Mouse (Mus musculus): ENCODE measurements around the gene Ptprn2. TPM values are rescaled to one million over a fixed set of nuclear protein-coding genes. Genes with fewer than 3 reads are reported as not detected.

The Ptprn2 gene
- polyA plus RNA-seq, 1 experiment from 2014 or later = 24.7 TPM

DNA sequence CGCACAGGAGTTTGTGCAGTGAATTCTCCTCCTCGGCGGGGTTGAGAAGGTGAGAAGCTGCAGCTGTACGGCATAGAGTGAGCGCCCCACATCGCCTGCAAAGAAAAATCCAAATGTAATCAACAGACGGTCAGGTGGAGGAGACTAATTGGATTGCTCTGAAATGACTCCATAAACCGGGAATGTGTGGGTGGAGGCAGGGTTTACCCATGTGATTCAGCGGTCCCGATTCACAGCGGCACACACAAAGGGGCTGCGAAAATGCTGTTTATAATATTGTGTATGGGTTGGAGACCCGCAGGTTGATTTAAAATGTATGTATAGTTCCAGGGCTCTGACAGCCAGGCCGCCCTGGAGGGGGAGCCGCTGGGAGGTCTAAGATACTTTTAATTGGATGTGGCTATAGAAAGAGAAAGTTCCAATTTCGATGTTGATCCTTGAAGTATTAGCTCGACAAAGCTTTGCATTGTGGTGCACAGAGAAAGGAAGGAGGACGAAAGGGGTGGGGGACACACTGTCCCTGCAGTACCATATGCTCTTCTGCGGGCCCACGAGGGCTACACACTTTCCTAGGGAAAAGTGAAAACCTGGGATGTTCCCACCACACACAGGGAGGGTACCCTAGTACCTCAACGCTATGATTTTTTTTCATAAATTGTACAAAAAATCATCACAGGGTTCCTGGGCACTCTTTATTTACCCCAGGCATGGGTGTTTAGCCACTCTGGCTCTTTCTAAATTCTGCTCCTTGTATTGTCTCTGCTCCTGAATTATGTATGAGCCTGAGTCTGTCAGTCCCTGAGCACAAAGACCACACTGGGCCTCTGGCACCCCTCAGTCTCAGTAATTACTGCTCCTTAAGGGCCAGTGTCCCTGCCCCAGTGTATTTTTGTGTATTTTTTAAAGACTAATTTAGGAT is 568.6 kb downstream of the Ptprn2 start:
- H3K9me3 ChIP-seq (ENCODE audit: control insufficient read depth, low read length) = no peaks in the 10 kb centered on the region
- H3K4me2 ChIP-seq (ENCODE audit: low read depth, low read length) = peak overlapping the region; percentile 35; the same call in 1 of the 2 replicates
- ATAC-seq (ENCODE audit: low read depth) = peak; percentile 75
- H3K36me3 ChIP-seq (ENCODE audit: control insufficient read depth, insufficient read depth, low read length) = no peaks in the 10 kb centered on the region
- H3K4me1 ChIP-seq (ENCODE audit: control insufficient read depth, insufficient read depth, low read length) = peaks cover 19% of the 10 kb centered on the region
- no peak overlapping the region for H3K4me3 ChIP-seq (ENCODE audit: low read depth, low read length)
- H3K27me3 ChIP-seq (ENCODE audit: control insufficient read depth, insufficient read depth, low read length) = no peaks in the 10 kb centered on the region
- WGBS = 12% methylated on average over 21 of the region's 21 CpGs
- H3K27ac ChIP-seq (ENCODE audit: low read depth, low read length) = peak overlapping the region; percentile 78
- peak overlapping the region; percentile 32; the same call in 1 of the 2 replicates for H3K9ac ChIP-seq (replicated peaks; ENCODE audit: low read depth, low read length)

DNA sequence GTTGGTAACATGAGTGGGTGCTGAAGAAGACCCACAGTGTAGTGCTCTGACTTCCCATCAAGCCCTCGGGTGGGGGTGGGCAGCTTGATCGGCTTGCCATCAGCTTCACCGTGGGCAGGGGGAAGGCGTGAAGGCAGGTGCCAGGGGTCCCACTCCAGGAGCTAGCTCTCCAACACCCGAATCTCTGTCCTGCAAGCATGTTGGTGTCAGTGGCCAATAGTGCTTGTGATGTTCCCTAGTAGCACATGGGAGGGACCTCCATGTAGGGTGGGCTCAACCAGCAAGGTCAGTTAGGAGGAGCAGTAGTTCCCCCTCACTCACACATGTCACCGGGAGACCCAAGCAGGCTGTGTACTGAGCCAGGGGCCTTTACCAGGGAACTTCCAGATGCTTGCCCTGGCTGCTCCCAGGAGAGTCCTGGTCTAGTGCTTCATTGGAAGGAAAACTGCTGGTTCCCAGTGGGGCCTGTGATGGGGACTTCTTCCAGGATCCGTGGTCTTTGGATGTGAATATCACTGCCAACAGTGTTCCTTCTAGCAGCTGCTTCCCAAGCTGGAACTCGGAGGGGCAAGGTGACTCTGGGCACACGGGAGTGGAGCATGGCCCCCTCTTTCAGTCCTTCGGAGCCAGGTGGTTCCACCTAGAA is 569.5 kb downstream of the Ptprn2 start:
- H3K27ac ChIP-seq (ENCODE audit: low read depth, low read length) = no peak overlapping the region
- 57% methylated on average over 10 of the region's 10 CpGs for WGBS

DNA sequence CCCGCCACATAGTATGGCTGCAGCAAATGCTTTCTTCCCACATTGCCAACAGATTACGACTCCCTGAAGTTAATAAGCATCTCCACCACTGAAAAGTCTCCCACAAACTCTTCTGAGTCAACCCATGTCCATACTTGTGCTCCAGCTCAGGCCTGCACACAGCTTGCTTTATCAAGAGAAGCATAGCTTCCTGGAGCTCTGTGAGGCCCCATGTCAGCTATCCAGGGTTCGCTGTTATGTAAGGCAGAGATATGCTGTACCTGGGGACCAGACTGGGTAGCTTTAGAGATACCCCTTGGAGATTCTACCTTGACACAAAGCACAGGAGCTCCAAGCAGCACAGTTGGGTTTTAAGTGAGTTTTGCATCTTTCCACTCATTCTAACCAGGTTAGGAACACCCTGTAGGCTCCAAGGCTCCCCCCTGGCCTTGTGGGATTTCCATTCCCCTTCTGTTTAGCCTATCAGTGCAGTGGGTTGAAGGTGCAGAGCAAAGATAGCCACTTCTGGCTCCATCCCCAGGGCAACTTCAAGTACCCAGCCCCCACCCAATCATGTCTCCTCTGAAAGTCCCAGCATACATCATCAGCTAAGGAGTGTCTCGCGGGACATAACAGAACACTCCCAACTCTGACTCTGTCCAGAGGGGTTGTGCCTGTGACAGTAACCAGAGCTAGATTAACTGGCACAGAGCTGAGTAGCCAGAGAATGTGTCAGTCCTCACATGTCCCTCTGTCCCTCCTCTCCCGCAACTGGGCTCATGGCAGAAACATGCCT is 572.9 kb downstream of the Ptprn2 start:
- Histone ChIP-seq H3K4me1 (ENCODE audit: control insufficient read depth, insufficient read depth, low read length) (peaks cover 13% of the 10 kb centered on the region), H3K27me3 (ENCODE audit: control insufficient read depth, insufficient read depth, low read length) (no peaks in the 10 kb centered on the region), H3K9me3 (ENCODE audit: control insufficient read depth, low read length) (no peaks in the 10 kb centered on the region), H3K36me3 (ENCODE audit: control insufficient read depth, insufficient read depth, low read length) (no peaks in the 10 kb centered on the region), H3K9ac (replicated peaks; ENCODE audit: low read depth, low read length) (no peak overlapping the region), H3K4me3 (ENCODE audit: low read depth, low read length) (no peak overlapping the region), H3K27ac (ENCODE audit: low read depth, low read length) (no peak overlapping the region), H3K4me2 (ENCODE audit: low read depth, low read length) (no peak overlapping the region)
- 87% methylated on average over 6 of the region's 6 CpGs for WGBS
- no peak for ATAC-seq (ENCODE audit: low read depth)

More for the DNA sequence above, 569.5 kb downstream of the Ptprn2 start:
- Histone ChIP-seq H3K36me3 (ENCODE audit: control insufficient read depth, insufficient read depth, low read length) (no peaks in the 10 kb centered on the region), H3K4me2 (ENCODE audit: low read depth, low read length) (no peak overlapping the region), H3K9ac (replicated peaks; ENCODE audit: low read depth, low read length) (no peak overlapping the region), H3K4me3 (ENCODE audit: low read depth, low read length) (no peak overlapping the region), H3K9me3 (ENCODE audit: control insufficient read depth, low read length) (no peaks in the 10 kb centered on the region), H3K4me1 (ENCODE audit: control insufficient read depth, insufficient read depth, low read length) (peaks cover 19% of the 10 kb centered on the region), H3K27me3 (ENCODE audit: control insufficient read depth, insufficient read depth, low read length) (no peaks in the 10 kb centered on the region)
- no peak for ATAC-seq (ENCODE audit: low read depth)

DNA sequence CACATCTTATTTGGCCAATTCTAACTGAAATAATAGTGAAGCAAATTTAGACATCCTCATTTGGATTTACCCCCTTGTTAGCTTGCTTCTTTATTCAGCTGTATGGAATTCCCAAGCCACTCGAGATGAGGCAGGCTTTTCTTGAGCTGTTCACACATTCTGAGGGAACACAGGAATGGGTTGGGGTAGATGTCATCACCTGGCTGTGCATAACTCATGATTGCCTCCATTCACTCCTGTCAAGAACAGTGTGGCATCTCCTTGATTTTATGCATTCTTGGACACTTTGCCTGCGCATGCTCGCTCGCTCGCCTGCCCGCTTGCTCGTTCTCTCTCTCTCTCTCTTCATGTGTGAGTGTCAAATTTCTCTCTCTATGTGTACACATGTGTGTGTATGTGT is 573.5 kb downstream of the Ptprn2 start:
- no peaks in the 10 kb centered on the region for H3K27me3 ChIP-seq (ENCODE audit: control insufficient read depth, insufficient read depth, low read length)
- no peak overlapping the region for H3K4me2 ChIP-seq (ENCODE audit: low read depth, low read length)
- H3K4me3 ChIP-seq (ENCODE audit: low read depth, low read length) = no peak overlapping the region
- WGBS = 84% methylated on average over 7 of the region's 7 CpGs
- H3K27ac ChIP-seq (ENCODE audit: low read depth, low read length) = no peak overlapping the region
- H3K4me1 ChIP-seq (ENCODE audit: control insufficient read depth, insufficient read depth, low read length) = peaks cover 7% of the 10 kb centered on the region
- H3K9ac ChIP-seq (replicated peaks; ENCODE audit: low read depth, low read length) = no peak overlapping the region
- H3K36me3 ChIP-seq (ENCODE audit: control insufficient read depth, insufficient read depth, low read length) = no peaks in the 10 kb centered on the region
- no peak for ATAC-seq (ENCODE audit: low read depth)
- no peaks in the 10 kb centered on the region for H3K9me3 ChIP-seq (ENCODE audit: control insufficient read depth, low read length)

DNA sequence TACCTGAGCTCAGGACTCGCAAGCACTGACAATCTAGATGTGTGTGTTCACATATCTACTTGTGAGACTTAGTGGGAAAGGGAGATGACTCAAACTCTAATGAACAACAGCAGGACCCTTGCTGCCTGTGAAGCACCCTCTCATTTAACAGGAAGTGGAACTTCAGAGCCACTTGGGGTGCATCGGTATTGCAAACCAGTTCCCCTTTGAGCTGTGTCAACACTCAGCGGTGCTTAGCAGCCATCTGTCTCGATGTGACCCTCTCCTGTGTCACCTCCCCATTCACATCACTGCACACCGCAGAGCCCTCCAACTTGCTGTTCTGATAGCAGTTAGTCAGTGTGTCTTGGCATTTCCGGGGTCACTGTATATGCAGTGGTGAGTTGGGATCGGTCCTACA is 592.1 kb downstream of the Ptprn2 start:
- no peaks in the 10 kb centered on the region for H3K4me1 ChIP-seq (ENCODE audit: control insufficient read depth, insufficient read depth, low read length)
- no peaks in the 10 kb centered on the region for H3K9me3 ChIP-seq (ENCODE audit: control insufficient read depth, low read length)
- no peak for ATAC-seq (ENCODE audit: low read depth)
- H3K4me3 ChIP-seq (ENCODE audit: low read depth, low read length) = no peak overlapping the region
- H3K27me3 ChIP-seq (ENCODE audit: control insufficient read depth, insufficient read depth, low read length) = no peaks in the 10 kb centered on the region
- H3K27ac ChIP-seq (ENCODE audit: low read depth, low read length) = no peak overlapping the region
- no peak overlapping the region for H3K4me2 ChIP-seq (ENCODE audit: low read depth, low read length)
- no peak overlapping the region for H3K9ac ChIP-seq (replicated peaks; ENCODE audit: low read depth, low read length)
- 84% methylated on average over 7 of the region's 7 CpGs for WGBS
- no peaks in the 10 kb centered on the region for H3K36me3 ChIP-seq (ENCODE audit: control insufficient read depth, insufficient read depth, low read length)

DNA sequence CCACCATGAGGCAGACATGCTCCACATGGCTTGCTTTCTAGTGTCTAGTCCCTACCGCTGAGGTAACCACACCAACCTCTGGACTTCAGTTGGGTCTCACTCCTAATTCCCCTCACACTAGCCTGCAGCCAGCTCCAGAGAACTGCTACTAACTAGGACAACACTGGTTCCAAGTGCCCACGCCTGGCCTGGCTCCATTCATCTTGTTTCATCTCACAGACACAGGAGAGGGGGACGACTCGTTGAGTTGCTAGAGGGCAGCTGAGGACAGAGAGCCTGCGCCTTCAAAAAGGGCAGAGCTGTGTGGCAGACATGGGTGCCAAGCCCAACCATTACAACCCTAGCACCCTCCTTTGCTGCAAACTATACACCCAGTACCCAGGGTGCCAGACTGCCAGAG is 593.4 kb downstream of the Ptprn2 start:
- Histone ChIP-seq H3K36me3 (ENCODE audit: control insufficient read depth, insufficient read depth, low read length) (no peaks in the 10 kb centered on the region), H3K4me1 (ENCODE audit: control insufficient read depth, insufficient read depth, low read length) (peaks cover 2% of the 10 kb centered on the region; the same call in 1 of the 2 replicates), H3K4me3 (ENCODE audit: low read depth, low read length) (no peak overlapping the region), H3K9ac (replicated peaks; ENCODE audit: low read depth, low read length) (no peak overlapping the region), H3K4me2 (ENCODE audit: low read depth, low read length) (no peak overlapping the region), H3K27ac (ENCODE audit: low read depth, low read length) (no peak overlapping the region), H3K9me3 (ENCODE audit: control insufficient read depth, low read length) (no peaks in the 10 kb centered on the region), H3K27me3 (ENCODE audit: control insufficient read depth, insufficient read depth, low read length) (no peaks in the 10 kb centered on the region)
- WGBS = 85% methylated on average over 5 of the region's 5 CpGs
- no peak for ATAC-seq (ENCODE audit: low read depth)

DNA sequence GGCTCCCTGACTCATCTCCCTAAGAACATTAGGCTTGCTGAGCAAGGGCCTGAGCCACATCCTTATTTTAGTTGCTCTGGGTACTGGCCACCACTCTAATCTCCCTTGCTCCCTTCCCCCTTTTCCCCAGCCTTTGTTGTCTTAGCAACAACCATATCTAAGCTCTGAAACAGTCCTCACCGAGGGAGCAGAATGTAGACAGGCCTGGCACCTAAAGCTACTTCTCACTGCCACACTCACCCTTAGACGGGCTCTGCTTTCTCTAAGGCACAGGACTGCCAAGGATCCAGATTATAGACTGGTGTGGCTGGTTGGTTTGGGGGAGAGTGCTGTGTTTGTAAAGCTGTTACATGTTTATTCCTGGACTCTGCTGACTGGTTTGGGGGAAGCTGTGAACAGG is 594.2 kb downstream of the Ptprn2 start:
- ATAC-seq (ENCODE audit: low read depth) = no peak
- no peak overlapping the region for H3K27ac ChIP-seq (ENCODE audit: low read depth, low read length)
- 65% methylated on average over 2 of the region's 2 CpGs for WGBS
- H3K4me1 ChIP-seq (ENCODE audit: control insufficient read depth, insufficient read depth, low read length) = peaks cover 7% of the 10 kb centered on the region; the same call in 1 of the 2 replicates
- H3K36me3 ChIP-seq (ENCODE audit: control insufficient read depth, insufficient read depth, low read length) = no peaks in the 10 kb centered on the region
- no peaks in the 10 kb centered on the region for H3K27me3 ChIP-seq (ENCODE audit: control insufficient read depth, insufficient read depth, low read length)
- no peak overlapping the region for H3K9ac ChIP-seq (replicated peaks; ENCODE audit: low read depth, low read length)
- no peaks in the 10 kb centered on the region for H3K9me3 ChIP-seq (ENCODE audit: control insufficient read depth, low read length)
- H3K4me3 ChIP-seq (ENCODE audit: low read depth, low read length) = no peak overlapping the region
- H3K4me2 ChIP-seq (ENCODE audit: low read depth, low read length) = no peak overlapping the region

DNA sequence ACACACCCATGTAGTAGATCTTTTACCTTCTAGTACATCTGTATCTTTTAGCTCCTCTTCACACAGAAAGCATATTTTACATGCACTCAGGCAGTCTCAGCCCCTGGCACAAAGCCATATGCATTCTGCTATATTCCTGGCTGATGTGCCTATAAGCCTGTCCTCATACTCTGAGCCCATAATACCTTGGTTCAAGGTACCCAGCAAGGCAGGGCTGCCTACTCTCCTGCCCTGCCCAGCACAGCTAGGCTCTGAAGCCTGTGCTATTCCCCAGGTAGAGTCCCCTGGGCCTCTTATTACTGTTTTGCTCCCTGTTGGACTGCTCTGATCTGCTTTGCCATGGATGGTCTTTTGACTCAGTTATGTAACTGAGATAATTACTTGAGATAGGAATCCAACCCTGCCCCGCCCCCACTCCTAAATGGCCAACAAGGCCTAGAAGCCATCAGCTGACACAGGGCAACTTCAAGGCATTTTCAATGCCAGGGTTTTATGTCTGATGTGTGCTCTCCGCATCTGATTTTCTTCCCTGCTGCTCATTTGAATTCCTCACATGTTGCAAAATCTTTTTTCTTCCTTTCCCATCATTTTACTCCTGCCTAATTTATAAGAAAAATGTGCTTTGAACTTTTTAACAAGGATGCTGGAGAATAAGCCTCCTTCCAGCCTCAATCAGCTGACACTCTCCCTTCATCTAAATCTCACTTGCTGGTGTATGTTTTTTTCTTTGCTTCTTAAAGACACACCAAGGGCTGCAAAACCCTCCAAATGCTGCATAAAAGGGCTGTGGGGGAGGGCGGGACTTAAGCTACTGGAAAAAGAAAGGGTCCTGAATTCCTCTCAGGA is 598.6 kb downstream of the Ptprn2 start:
- no peak for ATAC-seq (ENCODE audit: low read depth)
- no peak overlapping the region for H3K27ac ChIP-seq (ENCODE audit: low read depth, low read length)
- H3K27me3 ChIP-seq (ENCODE audit: control insufficient read depth, insufficient read depth, low read length) = no peaks in the 10 kb centered on the region
- H3K4me3 ChIP-seq (ENCODE audit: low read depth, low read length) = no peak overlapping the region
- no peaks in the 10 kb centered on the region for H3K36me3 ChIP-seq (ENCODE audit: control insufficient read depth, insufficient read depth, low read length)
- no peak overlapping the region for H3K4me2 ChIP-seq (ENCODE audit: low read depth, low read length)
- H3K9ac ChIP-seq (replicated peaks; ENCODE audit: low read depth, low read length) = no peak overlapping the region
- peaks cover 8% of the 10 kb centered on the region; the same call in 1 of the 2 replicates for H3K4me1 ChIP-seq (ENCODE audit: control insufficient read depth, insufficient read depth, low read length)
- 70% methylated on average over 3 of the region's 3 CpGs for WGBS
- H3K9me3 ChIP-seq (ENCODE audit: control insufficient read depth, low read length) = no peaks in the 10 kb centered on the region

Measured in neural tube, embryonic 14.5 days (tissue).